9 mouse cellular contexts compared by ENCODE assay signal in the genomic region with DNA sequence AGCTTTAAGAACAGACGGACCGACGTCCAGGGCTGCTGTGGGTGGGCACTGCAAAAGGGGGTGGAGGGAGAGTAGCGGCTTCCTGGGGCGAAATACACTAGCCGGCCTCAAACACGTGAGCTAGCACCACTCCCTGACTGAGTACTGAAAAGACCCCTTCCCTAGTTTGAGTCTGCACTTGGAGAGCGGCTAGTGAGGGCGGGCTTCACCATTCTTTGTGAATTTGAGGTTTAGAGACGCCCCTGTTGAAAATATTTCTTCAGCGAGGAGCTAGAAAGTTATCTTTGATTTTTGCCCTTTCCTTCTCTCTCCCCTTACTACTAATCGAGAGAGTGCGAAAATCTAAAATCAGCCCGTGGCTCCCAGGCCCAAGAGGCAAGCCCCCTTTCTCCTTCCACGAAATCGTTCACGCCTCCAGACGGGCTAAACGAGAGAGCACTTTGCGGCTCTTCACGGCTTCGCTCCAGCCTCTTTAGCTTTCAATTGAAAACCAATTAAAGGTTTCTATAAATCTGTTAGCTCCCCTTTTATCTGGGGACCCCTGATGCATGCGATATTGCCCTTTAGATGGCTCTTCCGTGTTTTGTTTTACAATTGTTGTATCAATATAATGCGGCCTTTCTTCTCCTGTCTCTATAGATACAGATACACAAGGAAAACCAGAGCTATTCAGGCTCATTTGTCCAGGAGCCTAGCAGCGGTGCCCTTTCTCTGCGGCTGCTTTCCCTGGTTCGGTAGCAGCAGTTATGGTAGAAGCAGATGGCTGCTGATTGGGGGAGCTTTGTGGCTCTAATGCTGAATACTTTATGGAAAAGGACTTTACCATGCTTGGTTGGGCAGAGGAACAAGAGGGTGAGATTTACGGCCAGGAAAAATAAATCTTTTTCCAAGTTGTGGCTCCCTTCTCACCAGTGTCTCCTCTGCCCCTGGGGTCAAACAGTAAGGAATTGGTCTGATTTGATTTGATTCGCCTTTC. TPM values are rescaled to one million over a fixed set of nuclear protein-coding genes. Genes with fewer than 3 reads are reported as not detected.
A peak's percentile ranks its signal among the peaks of the same experiment; 100 is the strongest.
DNase-seq lines count a peak whose midpoint lies in the region; ATAC-seq and TF ChIP-seq lines count a peak whose summit lies in the region.
"Had no signal": no experiment of that assay in that cellular context is flagged by ENCODE, and none has a peak within 500 bp of the region (broad histone marks: within the 10 kb centered on the region; RNA-seq: fewer than 3 reads in every experiment).

No protein-coding gene starts in this region.

- peaks cover 16 to 25% of the 10 kb centered on the region in 2 experiments for H3K4me1 ChIP-seq in heart, embryonic 14.5 days (ENCODE audit: control insufficient read depth in 2 of 2, insufficient read depth in 2 of 2, low read length in 2 of 2)
- peaks cover 7% of the 10 kb centered on the region; the same call in 1 of the 2 replicates for H3K4me1 ChIP-seq in forebrain, postnatal 0 days (ENCODE audit: insufficient read depth)
- peaks cover 32% of the 10 kb centered on the region for H3K4me1 ChIP-seq in midbrain, embryonic 14.5 days (ENCODE audit: control insufficient read depth, insufficient read depth, low read length)

- peaks cover 78% of the 10 kb centered on the region for H3K27me3 ChIP-seq in heart, embryonic 14.5 days (ENCODE audit: control insufficient read depth, insufficient read depth, low read length)
- H3K27me3 ChIP-seq in forebrain, postnatal 0 days (ENCODE audit: insufficient read depth, low read length), result peaks cover 45% of the 10 kb centered on the region
- peaks cover 75% of the 10 kb centered on the region for H3K27me3 ChIP-seq in midbrain, embryonic 14.5 days (ENCODE audit: control insufficient read depth, insufficient read depth, low read length)

- no peak for ATAC-seq in heart, embryonic 14.5 days (ENCODE audit: insufficient number of reproducible peaks, insufficient read depth, low FRiP score, low read depth)
- no peak for ATAC-seq in forebrain, postnatal 0 days
- no peak for ATAC-seq in midbrain, embryonic 14.5 days (ENCODE audit: low FRiP score, low TSS enrichment)
- ATAC-seq in granulocyte monocyte progenitor cell, adult 5-6 weeks (replicated peaks; ENCODE audit: poor library complexity, severe bottlenecking), result no peak

- H3K4me2 ChIP-seq in heart, embryonic 14.5 days (ENCODE audit: low read length), result peak overlapping the region; percentile 74
- peak overlapping the region; percentile 71 for H3K4me2 ChIP-seq in forebrain, postnatal 0 days (ENCODE audit: low read depth)
- H3K4me2 ChIP-seq in midbrain, embryonic 14.5 days (ENCODE audit: low read length), result peak overlapping the region; percentile 67

- no peak for TF ChIP-seq CTCF in forebrain, postnatal 0 days (IDR thresholded peaks at IDR 0.05; ENCODE audit: low read depth)
- TF ChIP-seq CTCF in left cerebral cortex, adult 2 months (IDR thresholded peaks at IDR 0.05), result no peak

- H3K9ac ChIP-seq in heart, embryonic 14.5 days (ENCODE audit: low read length), result no peak overlapping the region
- peak overlapping the region; percentile 23; the same call in 1 of the 2 replicates for H3K9ac ChIP-seq in forebrain, postnatal 0 days
- H3K9ac ChIP-seq in midbrain, embryonic 14.5 days (replicated peaks; ENCODE audit: low read length), result no peak overlapping the region; the same call in 1 of the 2 replicates
- H3K9ac ChIP-seq: liver, embryonic 14.5 days had no signal

- peak overlapping the region in 1 of 2 experiments; percentile 49; a peak in 2 of 4 replicates for H3K4me3 ChIP-seq in heart, embryonic 14.5 days (ENCODE audit: control insufficient read depth in 1 of 2, insufficient read depth in 1 of 2, low read depth in 1 of 2, low read length in 2 of 2)
- H3K4me3 ChIP-seq in forebrain, postnatal 0 days (ENCODE audit: low read depth, low read length), result peak overlapping the region; percentile 44; the same call in 1 of the 2 replicates
- peak overlapping the region; percentile 40 for H3K4me3 ChIP-seq in midbrain, embryonic 14.5 days (replicated peaks; ENCODE audit: low read depth, low read length)
- H3K4me3 ChIP-seq in left cerebral cortex, adult 2 months, result no peak overlapping the region; the same call in 1 of the 2 replicates

- 5% methylated on average over 30 of the region's 30 CpGs for WGBS in heart, embryonic 14.5 days
- WGBS in forebrain, postnatal 0 days, result 3% methylated on average over 30 of the region's 30 CpGs
- WGBS in midbrain, embryonic 14.5 days, result under 1% methylated on average over 30 of the region's 30 CpGs

- no peak overlapping the region for H3K27ac ChIP-seq in heart, embryonic 14.5 days (replicated peaks in 1 of 2; ENCODE audit: control insufficient read depth in 1 of 2, insufficient read depth in 1 of 2, low read depth in 2 of 2, low read length in 2 of 2)
- no peak overlapping the region for H3K27ac ChIP-seq in forebrain, postnatal 0 days (ENCODE audit: low read depth, low read length)
- H3K27ac ChIP-seq in midbrain, embryonic 14.5 days (replicated peaks; ENCODE audit: low read depth, low read length), result no peak overlapping the region
- H3K27ac ChIP-seq in left cerebral cortex, adult 2 months, result no peak overlapping the region
- H3K27ac ChIP-seq: liver, embryonic 14.5 days had no signal

- no peaks in the 10 kb centered on the region for H3K9me3 ChIP-seq in heart, embryonic 14.5 days (ENCODE audit: control insufficient read depth, low read length)
- H3K9me3 ChIP-seq in forebrain, postnatal 0 days (ENCODE audit: low read length), result no peaks in the 10 kb centered on the region
- H3K9me3 ChIP-seq in midbrain, embryonic 14.5 days (ENCODE audit: control insufficient read depth, low read length), result no peaks in the 10 kb centered on the region

- no peaks in the 10 kb centered on the region for H3K36me3 ChIP-seq in heart, embryonic 14.5 days (ENCODE audit: control insufficient read depth, insufficient read depth, low read length)
- no peaks in the 10 kb centered on the region for H3K36me3 ChIP-seq in forebrain, postnatal 0 days (ENCODE audit: insufficient read depth)
- H3K36me3 ChIP-seq in midbrain, embryonic 14.5 days (ENCODE audit: control insufficient read depth, insufficient read depth, low read length), result no peaks in the 10 kb centered on the region

- DNase-seq in heart, postnatal 10 days, result no peak
- DNase-seq in brain, adult 2 months (ENCODE audit: low read depth, low spot score), result peak; percentile 5
- peak; percentile 71 for DNase-seq in forebrain, postnatal 0 days
- DNase-seq in midbrain, embryonic 14.5 days, result peak; percentile 68
- no peak for DNase-seq in left cerebral cortex, adult 2 months (ENCODE audit: extremely low spot score in 1 of 2, low spot score in 2 of 2)
- no peak for DNase-seq in adrenal gland, postnatal 10 days

- intact Hi-C loops in heart, postnatal 10 days (cut with DNase I), result loop anchor here (5.0 to 10.0 kb wide), 2 partner anchors 92 to 225 kb away; no protein-coding TSS in a partner anchor
- intact Hi-C loops in left cerebral cortex, adult 2 months (cut with DNase I), result loop anchor here (5.0 to 10.0 kb wide), 2 partner anchors 137 to 235 kb away; partner anchors contain the start of gene Antxr2

RNA-seq across cellular contexts. Expression of gene Prdm8, which starts 2.7 kb away (rescaled TPM):
- polyA plus RNA-seq in heart, embryonic 14.5 days (2014; fragmentation: Nextera tagmentation; extraction: Ambion mirVana), result 0.05 and 0.09 TPM in 2 replicates
- total RNA-seq in heart, postnatal 10 days (2021), result under 1 TPM; 0.29 to 0.45 TPM
- 17.5 and 25.6 TPM in 2 replicates for total RNA-seq in forebrain, postnatal 0 days (2014; rRNA removed)
- 1.8 and 2.4 TPM in 2 replicates for polyA plus RNA-seq in forebrain, postnatal 0 days (2015; fragmentation: Nextera tagmentation; extraction: Ambion mirVana)
- 3.5 and 4.4 TPM in 2 replicates for polyA plus RNA-seq in midbrain, embryonic 14.5 days (2014; fragmentation: Nextera tagmentation; extraction: Ambion mirVana)
- total RNA-seq in left cerebral cortex, adult 2 months (2021), result 10 to 100 TPM; 35.0 to 36.3 TPM
- not detected in 2 replicates for total RNA-seq in granulocyte monocyte progenitor cell, adult 5-6 weeks (2014; fragmentation: Nextera tagmentation)
- not detected in 2 replicates for total RNA-seq in granulocyte monocyte progenitor cell, adult 5-6 weeks (2017)
- under 1 TPM; 0.18 to 0.33 TPM for total RNA-seq in adrenal gland, postnatal 10 days (2021)
- polyA plus RNA-seq: liver, embryonic 14.5 days had no signal

Comparison
In these comparisons a context has a peak if more than half of its experiments do, and no peak if none do; other contexts are left out.
1. DNase-seq: peak in brain, adult 2 months (single experiment), forebrain, postnatal 0 days (single experiment) and midbrain, embryonic 14.5 days (single experiment); none in heart, postnatal 10 days (0 of 2), left cerebral cortex, adult 2 months (0 of 2) and adrenal gland, postnatal 10 days (single experiment).
2. RNA of gene Prdm8, which starts 2.7 kb away (total RNA-seq): 35.0 to 36.3 TPM in left cerebral cortex, adult 2 months and 17.5 to 25.6 TPM in forebrain, postnatal 0 days; 0.29 to 0.45 TPM in heart, postnatal 10 days, 0.18 to 0.33 TPM in adrenal gland, postnatal 10 days and not detected in granulocyte monocyte progenitor cell, adult 5-6 weeks; every median in the first group is over 10 times any median in the second.
3. Peak in every context shown above with its lines, with median percentiles within 50 percentile points of each other: H3K4me2 ChIP-seq.